Mouse (Mus musculus): Measurements from ENCODE around the gene Hoxa1.

Gene Hoxa1

GRCm38 (mm10) chr6:52171331-52171730, 13.2 kb upstream of the Hoxa1 start:
- DNase-seq (ENCODE audit: low spot score in 2 of 2) = no peak

- DNase-seq (ENCODE audit: low spot score in 2 of 2) = no peak
Observed at GRCm38 (mm10) chr6:52170898-52171223, 12.7 kb upstream of the Hoxa1 start.

GRCm38 (mm10) chr6:52170166-52170897, 12.2 kb upstream of the Hoxa1 start:
- no peak for DNase-seq (ENCODE audit: low spot score in 2 of 2)

- DNase-seq (ENCODE audit: low spot score in 2 of 2) = no peak
Observed at GRCm38 (mm10) chr6:52169499-52170165, 11.5 kb upstream of the Hoxa1 start.

GRCm38 (mm10) chr6:52168191-52169055, 10.3 kb upstream of the Hoxa1 start:
- DNase-seq (ENCODE audit: low spot score in 2 of 2) = no peak

GRCm38 (mm10) chr6:52167736-52168161, 9.6 kb upstream of the Hoxa1 start:
- DNase-seq (ENCODE audit: low spot score in 2 of 2) = no peak

- no peak for DNase-seq (ENCODE audit: low spot score in 2 of 2)
Observed at GRCm38 (mm10) chr6:52167176-52167575, 9.1 kb upstream of the Hoxa1 start.

GRCm38 (mm10) chr6:52166431-52167077, 8.4 kb upstream of the Hoxa1 start:
- DNase-seq (ENCODE audit: low spot score in 2 of 2) = no peak

- peak in 1 of 2 experiments; percentile 20 for DNase-seq (ENCODE audit: low spot score in 2 of 2)
Observed at GRCm38 (mm10) chr6:52165441-52166370, 7.6 kb upstream of the Hoxa1 start.

GRCm38 (mm10) chr6:52164626-52165440, 6.7 kb upstream of the Hoxa1 start, which contains the start of gene Hoxa2:
Gene Hoxa2 (minus strand): TSS chr6:52164831.
- DNase-seq (ENCODE audit: low spot score in 2 of 2) = peak in 1 of 2 experiments; percentile 17

- peak in 1 of 2 experiments; percentile 20 for DNase-seq (ENCODE audit: low spot score in 2 of 2)
Observed at GRCm38 (mm10) chr6:52164051-52164625, 6.0 kb upstream of the Hoxa1 start.

GRCm38 (mm10) chr6:52163366-52164031, 5.4 kb upstream of the Hoxa1 start:
- peak in 1 of 2 experiments; percentile 21 for DNase-seq (ENCODE audit: low spot score in 2 of 2)

- DNase-seq (ENCODE audit: low spot score in 2 of 2) = peak in 1 of 2 experiments; percentile 15
Observed at GRCm38 (mm10) chr6:52162611-52163365, 4.7 kb upstream of the Hoxa1 start.

GRCm38 (mm10) chr6:52162093-52162380, 3.9 kb upstream of the Hoxa1 start:
- DNase-seq (ENCODE audit: low spot score in 2 of 2) = no peak

GRCm38 (mm10) chr6:52161336-52162092, 3.4 kb upstream of the Hoxa1 start:
- DNase-seq (ENCODE audit: low spot score in 2 of 2) = peak in 1 of 2 experiments; percentile 15

GRCm38 (mm10) chr6:52160511-52161335, 2.6 kb upstream of the Hoxa1 start:
- DNase-seq (ENCODE audit: low spot score in 2 of 2) = peak in 1 of 2 experiments; percentile 19

GRCm38 (mm10) chr6:52159979-52160378, 1.9 kb upstream of the Hoxa1 start:
- DNase-seq (ENCODE audit: low spot score in 2 of 2) = peak in 1 of 2 experiments; percentile 15

All from right cerebral cortex, postnatal 10 days (tissue).